Mouse (Mus musculus): ENCODE measurements around the gene Dhh. TPM values are rescaled to one million over a fixed set of nuclear protein-coding genes. Genes with fewer than 3 reads are reported as not detected.

Dhh gene
- polyA plus RNA-seq, 1 experiment: 2.1 TPM

- DNase-seq (ENCODE audit: low read depth): no peak
Measured at GRCm38 (mm10) chr15:98916016-98916415, 17.7 kb upstream of the Dhh start.

- DNase-seq (ENCODE audit: low read depth): no peak
Measured at GRCm38 (mm10) chr15:98914903-98915302, 16.6 kb upstream of the Dhh start.

- DNase-seq (ENCODE audit: low read depth): no peak
Measured at GRCm38 (mm10) chr15:98904692-98905091, 6.4 kb upstream of the Dhh start.

GRCm38 (mm10) chr15:98902600-98902999, 4.3 kb upstream of the Dhh start:
- no peak for DNase-seq (ENCODE audit: low read depth)

GRCm38 (mm10) chr15:98901530-98901929, 3.2 kb upstream of the Dhh start:
- no peak for DNase-seq (ENCODE audit: low read depth)

- no peak for DNase-seq (ENCODE audit: low read depth)
Measured at GRCm38 (mm10) chr15:98897495-98897894, 845 bp downstream of the Dhh start.

GRCm38 (mm10) chr15:98895635-98896589, 2.4 kb downstream of the Dhh start:
- DNase-seq (ENCODE audit: low read depth): no peak

- DNase-seq (ENCODE audit: low read depth): no peak
Measured at GRCm38 (mm10) chr15:98894746-98895634, 3.4 kb downstream of the Dhh start.

- DNase-seq (ENCODE audit: low read depth): no peak
Measured at GRCm38 (mm10) chr15:98893940-98894745, 4.2 kb downstream of the Dhh start, which contains the start of gene Rhebl1. Gene Rhebl1 (minus strand): TSS chr15:98894540.

GRCm38 (mm10) chr15:98893036-98893435, 5.3 kb downstream of the Dhh start:
- DNase-seq (ENCODE audit: low read depth): no peak

GRCm38 (mm10) chr15:98891907-98892606, 6.3 kb downstream of the Dhh start:
- no peak for DNase-seq (ENCODE audit: low read depth)

GRCm38 (mm10) chr15:98891198-98891742, 7.1 kb downstream of the Dhh start:
- DNase-seq (ENCODE audit: low read depth): no peak

- DNase-seq (ENCODE audit: low read depth): no peak
Measured at GRCm38 (mm10) chr15:98887526-98887925, 10.8 kb downstream of the Dhh start.

- DNase-seq (ENCODE audit: low read depth): no peak
Measured at GRCm38 (mm10) chr15:98886667-98887387, 11.5 kb downstream of the Dhh start.

- DNase-seq (ENCODE audit: low read depth): no peak
Measured at GRCm38 (mm10) chr15:98884106-98884505, 14.2 kb downstream of the Dhh start.

GRCm38 (mm10) chr15:98883661-98884060, 14.7 kb downstream of the Dhh start:
- no peak for DNase-seq (ENCODE audit: low read depth)

GRCm38 (mm10) chr15:98881656-98882008, 16.7 kb downstream of the Dhh start:
- DNase-seq (ENCODE audit: low read depth): no peak

GRCm38 (mm10) chr15:98880978-98881655, 17.2 kb downstream of the Dhh start:
- peak; percentile 51 for DNase-seq (ENCODE audit: low read depth)

GRCm38 (mm10) chr15:98877331-98877730, 21.0 kb downstream of the Dhh start:
- no peak for DNase-seq (ENCODE audit: low read depth)

All from gonadal fat pad, adult 2 months (tissue).